Mouse (Mus musculus): ENCODE data around the gene Neurl1a. TPM values are rescaled to one million over a fixed set of nuclear protein-coding genes. Genes with fewer than 3 reads are reported as not detected.

Gene Neurl1a
- polyA plus RNA-seq, 1 experiment = 3.7 TPM

DNA sequence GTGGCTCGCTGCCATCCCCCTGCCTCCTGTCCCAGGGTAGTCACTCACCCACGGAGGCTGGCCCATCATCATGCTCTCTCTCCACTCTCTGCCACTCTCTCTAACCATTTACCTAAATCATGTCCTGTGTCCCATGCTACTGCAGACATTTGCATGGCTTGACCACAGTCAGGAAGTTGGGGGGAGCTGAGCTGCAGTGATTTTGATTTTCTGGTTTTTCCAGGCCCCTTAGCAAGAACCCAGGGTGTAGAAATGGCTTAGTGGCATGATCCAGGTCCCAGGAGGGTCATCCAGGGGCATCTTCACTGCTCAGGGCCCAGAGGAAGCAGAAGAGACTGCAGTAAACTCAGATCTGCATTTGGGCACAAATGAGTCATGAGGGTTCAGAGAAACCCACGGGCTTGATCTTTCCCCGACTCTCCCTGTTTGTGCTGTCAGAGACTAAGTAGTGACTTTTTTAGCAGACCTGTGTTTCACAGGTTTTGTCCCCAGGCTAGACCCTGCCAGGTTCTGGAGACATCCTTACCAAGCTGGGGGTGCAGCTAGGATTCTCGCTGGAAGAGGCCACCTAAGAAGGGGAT, 30.3 kb upstream of the Neurl1a start:
- peaks cover 5% of the 10 kb centered on the region for H3K27me3 ChIP-seq (ENCODE audit: control insufficient read depth, insufficient read depth, insufficient read length)
- H3K4me3 ChIP-seq (ENCODE audit: insufficient read depth, poor library complexity, severe bottlenecking) = no peak overlapping the region
- H3K79me2 ChIP-seq (ENCODE audit: control insufficient read depth, insufficient read depth) = no peaks in the 10 kb centered on the region
- no peak overlapping the region for H3ac ChIP-seq (ENCODE audit: control insufficient read depth, insufficient read length, low read depth)
- H3K79me3 ChIP-seq (ENCODE audit: low read depth) = no peaks in the 10 kb centered on the region
- no peaks in the 10 kb centered on the region for H3K36me3 ChIP-seq (ENCODE audit: control insufficient read depth, insufficient read depth)
- TF ChIP-seq MAX (IDR thresholded peaks at IDR 0.05) (no peak), MYOD1 (IDR thresholded peaks at IDR 0.05; ENCODE audit: control insufficient read depth, insufficient read length, low read depth) (no peak), MYOG (IDR thresholded peaks at IDR 0.05; ENCODE audit: control insufficient read depth, extremely low read depth, insufficient read length) (no peak), CTCF (IDR thresholded peaks at IDR 0.05; ENCODE audit: control insufficient read depth, insufficient read depth, insufficient read length) (no peak), FOSL1 (IDR thresholded peaks at IDR 0.05; ENCODE audit: insufficient read depth, low read length, poor library complexity, severe bottlenecking) (no peak), CEBPB (IDR thresholded peaks at IDR 0.05; ENCODE audit: low read depth) (no peak), USF1 (IDR thresholded peaks at IDR 0.05; ENCODE audit: low read depth) (no peak)

DNA sequence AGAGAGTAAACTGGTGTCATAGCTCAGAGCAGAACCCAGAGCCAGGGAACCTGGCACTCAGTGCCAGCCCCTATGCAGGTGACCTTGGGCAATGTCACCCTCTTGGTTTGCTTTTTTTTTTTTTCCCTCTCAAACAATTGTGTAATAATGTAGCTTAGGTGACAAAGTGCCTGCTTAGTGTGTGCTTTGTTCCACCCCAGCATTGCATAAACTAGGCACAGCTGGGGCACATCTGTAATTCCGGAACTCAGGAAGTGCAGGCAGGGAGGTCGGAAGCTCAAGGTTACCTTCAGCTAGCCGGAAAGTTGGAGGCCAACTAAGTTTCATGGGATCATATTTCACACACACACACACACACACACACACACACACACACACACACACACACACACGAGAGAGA, 28.8 kb upstream of the Neurl1a start:
- Histone ChIP-seq H3K27me3 (ENCODE audit: control insufficient read depth, insufficient read depth, insufficient read length) (peaks cover 10% of the 10 kb centered on the region), H3K79me3 (ENCODE audit: low read depth) (no peaks in the 10 kb centered on the region), H3K36me3 (ENCODE audit: control insufficient read depth, insufficient read depth) (no peaks in the 10 kb centered on the region), H3ac (ENCODE audit: control insufficient read depth, insufficient read length, low read depth) (no peak overlapping the region), H3K79me2 (ENCODE audit: control insufficient read depth, insufficient read depth) (no peaks in the 10 kb centered on the region), H3K4me3 (ENCODE audit: insufficient read depth, poor library complexity, severe bottlenecking) (no peak overlapping the region)
- TF ChIP-seq CTCF (IDR thresholded peaks at IDR 0.05; ENCODE audit: control insufficient read depth, insufficient read depth, insufficient read length) (no peak), MYOD1 (IDR thresholded peaks at IDR 0.05; ENCODE audit: control insufficient read depth, insufficient read length, low read depth) (no peak), MAX (IDR thresholded peaks at IDR 0.05) (no peak), FOSL1 (IDR thresholded peaks at IDR 0.05; ENCODE audit: insufficient read depth, low read length, poor library complexity, severe bottlenecking) (no peak), USF1 (IDR thresholded peaks at IDR 0.05; ENCODE audit: low read depth) (no peak), MYOG (IDR thresholded peaks at IDR 0.05; ENCODE audit: control insufficient read depth, extremely low read depth, insufficient read length) (no peak), CEBPB (IDR thresholded peaks at IDR 0.05; ENCODE audit: low read depth) (no peak)

DNA sequence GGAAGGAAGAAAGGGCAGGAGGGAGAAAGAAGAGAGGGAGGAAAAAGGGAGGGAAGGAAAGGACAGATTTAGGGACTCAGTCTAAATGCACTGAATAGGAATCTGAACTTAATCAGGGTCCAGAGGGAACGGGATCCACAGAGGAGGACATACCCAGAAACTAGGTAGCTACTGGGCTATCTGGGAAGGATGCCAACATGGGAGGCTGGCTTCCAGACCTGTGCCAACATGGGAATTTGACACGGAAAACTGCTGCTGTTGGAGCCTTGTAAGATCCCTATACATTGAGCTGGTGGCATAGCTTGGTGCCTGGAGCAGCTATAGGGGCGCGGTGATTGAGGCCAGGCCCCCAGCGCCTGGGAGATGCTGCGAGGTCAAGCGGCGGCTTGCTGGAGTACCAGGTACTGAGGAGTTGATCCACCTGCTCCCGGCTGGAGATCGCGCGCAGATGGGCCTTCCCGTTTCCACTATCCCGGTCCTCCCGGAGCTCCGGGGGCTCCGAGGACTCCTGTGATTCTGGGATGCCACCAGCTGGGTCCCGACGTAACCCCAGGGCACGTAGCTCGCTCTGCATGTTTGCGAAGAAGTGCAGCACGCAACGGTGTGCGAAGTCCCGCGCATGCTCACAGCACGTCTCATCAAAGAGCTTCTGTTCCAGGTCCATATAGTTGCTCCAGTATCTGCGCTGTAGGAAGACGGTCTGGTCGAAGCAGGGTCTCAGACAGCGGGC, 27.1 kb upstream of the Neurl1a start:
- Histone ChIP-seq H3K27me3 (ENCODE audit: control insufficient read depth, insufficient read depth, insufficient read length) (peaks cover 13% of the 10 kb centered on the region), H3K4me3 (ENCODE audit: insufficient read depth, poor library complexity, severe bottlenecking) (no peak overlapping the region), H3ac (ENCODE audit: control insufficient read depth, insufficient read length, low read depth) (no peak overlapping the region), H3K79me3 (ENCODE audit: low read depth) (no peaks in the 10 kb centered on the region), H3K36me3 (ENCODE audit: control insufficient read depth, insufficient read depth) (no peaks in the 10 kb centered on the region), H3K79me2 (ENCODE audit: control insufficient read depth, insufficient read depth) (no peaks in the 10 kb centered on the region)
- TF ChIP-seq MAX (IDR thresholded peaks at IDR 0.05) (no peak), USF1 (IDR thresholded peaks at IDR 0.05; ENCODE audit: low read depth) (no peak), CEBPB (IDR thresholded peaks at IDR 0.05; ENCODE audit: low read depth) (no peak), MYOG (IDR thresholded peaks at IDR 0.05; ENCODE audit: control insufficient read depth, extremely low read depth, insufficient read length) (no peak), MYOD1 (IDR thresholded peaks at IDR 0.05; ENCODE audit: control insufficient read depth, insufficient read length, low read depth) (no peak), FOSL1 (IDR thresholded peaks at IDR 0.05; ENCODE audit: insufficient read depth, low read length, poor library complexity, severe bottlenecking) (no peak), CTCF (IDR thresholded peaks at IDR 0.05; ENCODE audit: control insufficient read depth, insufficient read depth, insufficient read length) (no peak)

DNA sequence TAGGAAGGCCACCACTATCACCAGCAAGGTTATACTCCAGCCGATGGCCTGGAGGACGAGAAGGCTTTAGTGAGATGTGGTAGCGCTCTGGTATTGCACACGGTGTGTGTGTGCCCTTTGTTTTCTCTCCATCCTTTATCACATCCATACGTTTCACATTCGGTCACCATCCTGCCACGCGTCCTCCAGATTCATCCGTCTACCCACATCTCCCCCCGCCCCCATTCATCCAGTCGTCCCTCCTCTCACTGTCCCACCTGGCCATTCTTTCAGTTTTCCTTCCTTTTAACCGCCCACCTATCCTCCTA, 26.6 kb upstream of the Neurl1a start:
- no peak overlapping the region for H3K4me3 ChIP-seq (ENCODE audit: insufficient read depth, poor library complexity, severe bottlenecking)
- no peaks in the 10 kb centered on the region for H3K36me3 ChIP-seq (ENCODE audit: control insufficient read depth, insufficient read depth)
- H3ac ChIP-seq (ENCODE audit: control insufficient read depth, insufficient read length, low read depth) = no peak overlapping the region
- H3K79me2 ChIP-seq (ENCODE audit: control insufficient read depth, insufficient read depth) = no peaks in the 10 kb centered on the region
- TF ChIP-seq MYOD1 (IDR thresholded peaks at IDR 0.05; ENCODE audit: control insufficient read depth, insufficient read length, low read depth) (no peak), MYOG (IDR thresholded peaks at IDR 0.05; ENCODE audit: control insufficient read depth, extremely low read depth, insufficient read length) (no peak), USF1 (IDR thresholded peaks at IDR 0.05; ENCODE audit: low read depth) (no peak), CEBPB (IDR thresholded peaks at IDR 0.05; ENCODE audit: low read depth) (no peak), CTCF (IDR thresholded peaks at IDR 0.05; ENCODE audit: control insufficient read depth, insufficient read depth, insufficient read length) (no peak), FOSL1 (IDR thresholded peaks at IDR 0.05; ENCODE audit: insufficient read depth, low read length, poor library complexity, severe bottlenecking) (no peak), MAX (IDR thresholded peaks at IDR 0.05) (no peak)
- H3K79me3 ChIP-seq (ENCODE audit: low read depth) = no peaks in the 10 kb centered on the region
- peaks cover 13% of the 10 kb centered on the region for H3K27me3 ChIP-seq (ENCODE audit: control insufficient read depth, insufficient read depth, insufficient read length)

DNA sequence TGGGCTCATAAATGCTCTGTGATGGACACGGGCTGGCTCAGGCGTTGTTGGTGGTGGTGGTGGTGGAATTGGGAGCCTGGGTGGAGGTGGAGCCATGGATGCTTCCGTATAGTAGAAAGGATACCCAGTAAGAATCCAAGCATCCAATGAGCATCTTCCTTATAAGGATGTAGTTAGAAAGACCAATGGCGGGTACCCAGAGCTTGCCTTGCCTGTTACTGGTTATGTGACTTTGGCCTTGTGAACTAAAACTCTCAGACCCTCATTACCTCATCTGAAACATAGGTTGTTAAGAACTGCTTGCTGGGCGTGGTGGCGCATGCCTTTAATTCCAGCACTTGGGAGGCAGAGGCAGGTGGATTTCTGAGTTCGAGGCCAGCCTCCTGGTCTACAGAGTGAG, 24.9 kb upstream of the Neurl1a start:
- H3K27me3 ChIP-seq (ENCODE audit: control insufficient read depth, insufficient read depth, insufficient read length) = peaks cover 20% of the 10 kb centered on the region
- H3K4me3 ChIP-seq (ENCODE audit: insufficient read depth, poor library complexity, severe bottlenecking) = no peak overlapping the region
- H3K79me2 ChIP-seq (ENCODE audit: control insufficient read depth, insufficient read depth) = no peaks in the 10 kb centered on the region
- no peaks in the 10 kb centered on the region for H3K36me3 ChIP-seq (ENCODE audit: control insufficient read depth, insufficient read depth)
- TF ChIP-seq CTCF (IDR thresholded peaks at IDR 0.05; ENCODE audit: control insufficient read depth, insufficient read depth, insufficient read length) (no peak), MYOG (IDR thresholded peaks at IDR 0.05; ENCODE audit: control insufficient read depth, extremely low read depth, insufficient read length) (no peak), MAX (IDR thresholded peaks at IDR 0.05) (no peak), USF1 (IDR thresholded peaks at IDR 0.05; ENCODE audit: low read depth) (no peak), FOSL1 (IDR thresholded peaks at IDR 0.05; ENCODE audit: insufficient read depth, low read length, poor library complexity, severe bottlenecking) (no peak), CEBPB (IDR thresholded peaks at IDR 0.05; ENCODE audit: low read depth) (no peak), MYOD1 (IDR thresholded peaks at IDR 0.05; ENCODE audit: control insufficient read depth, insufficient read length, low read depth) (no peak)
- H3ac ChIP-seq (ENCODE audit: control insufficient read depth, insufficient read length, low read depth) = no peak overlapping the region
- no peaks in the 10 kb centered on the region for H3K79me3 ChIP-seq (ENCODE audit: low read depth)

Measured in C2C12 (cell line).